Mouse (Mus musculus) heart, embryonic 16.5 days (tissue): Measurements from ENCODE around the gene Cpd. TPM values are rescaled to one million over a fixed set of nuclear protein-coding genes. Genes with fewer than 3 reads are reported as not detected.

Source experiments
- ATAC-seq: fragments of 200-750 bp; cut with Nextera tagmentation; replicated peaks from 2 replicates; pipeline ENCODE4 v1.8.0; 2017; ENCODE audit warnings: moderate number of reproducible peaks; ENCODE audit not compliant: insufficient read depth, low FRiP score; ENCODE audit errors: extremely low read depth
- H3K27ac ChIP-seq: fragments of 300-500 bp; sonication (generic); 2 replicates; pipeline ENCODE4 v1.5.1; 2014; ENCODE audit warnings: mild to moderate bottlenecking, low read length, control low read depth, moderate library complexity
- H3K27me3 ChIP-seq: fragments of 300-500 bp; sonication (generic); 2 replicates; pipeline ENCODE4 v1.6.1; 2014; ENCODE audit warnings: low read length, mixed read lengths; ENCODE audit not compliant: control insufficient read depth, insufficient read depth
- H3K36me3 ChIP-seq: fragments of 300-500 bp; sonication (generic); 2 replicates; pipeline ENCODE4 v1.6.1; 2014; ENCODE audit not compliant: control insufficient read depth, insufficient read depth
- H3K4me1 ChIP-seq: fragments of 300-500 bp; sonication (generic); 2 replicates; pipeline ENCODE4 v1.6.1; 2014; ENCODE audit warnings: low read length, mixed read lengths; ENCODE audit not compliant: control insufficient read depth, insufficient read depth
- H3K4me2 ChIP-seq: fragments of 300-500 bp; sonication (generic); 2 replicates; pipeline ENCODE4 v1.6.1; 2014; ENCODE audit warnings: low read depth, mild to moderate bottlenecking, control low read depth, low read length
- H3K4me3 ChIP-seq: fragments of 300-500 bp; sonication (generic); 2 replicates; pipeline ENCODE4 v1.5.1; 2014; ENCODE audit warnings: mild to moderate bottlenecking, control low read depth, low read length
- H3K9ac ChIP-seq: fragments of 300-500 bp; sonication (generic); 2 replicates; pipeline ENCODE4 v1.6.1; 2014; ENCODE audit warnings: low read length, control low read depth
- H3K9me3 ChIP-seq: fragments of 300-500 bp; sonication (generic); replicated peaks from 2 replicates; pipeline ENCODE4 v1.6.1; 2016; ENCODE audit warnings: low read length; ENCODE audit not compliant: control insufficient read depth
- WGBS: fragments of 180-500 bp; shearing (Covaris S2); extraction: QIAGEN DNeasy Blood & Tissue Kit; methylation state at CpG from one replicate; pipeline ENCODE4 v1.1.7; 2014; 5-methylcytosine and 5-hydroxymethylcytosine counted together
- polyA plus RNA-seq: library from polyadenylated mRNA; unstranded; fragments of >200 nt; fragmentation: Nextera tagmentation; extraction: Ambion mirVana; gene quantifications from 2 replicates; pipeline ENCODE4 v1.2.1, GENCODE M21; 2015

Gene Cpd
- polyA plus RNA-seq, 1 experiment from 2014 or later = 6.9 TPM

DNA sequence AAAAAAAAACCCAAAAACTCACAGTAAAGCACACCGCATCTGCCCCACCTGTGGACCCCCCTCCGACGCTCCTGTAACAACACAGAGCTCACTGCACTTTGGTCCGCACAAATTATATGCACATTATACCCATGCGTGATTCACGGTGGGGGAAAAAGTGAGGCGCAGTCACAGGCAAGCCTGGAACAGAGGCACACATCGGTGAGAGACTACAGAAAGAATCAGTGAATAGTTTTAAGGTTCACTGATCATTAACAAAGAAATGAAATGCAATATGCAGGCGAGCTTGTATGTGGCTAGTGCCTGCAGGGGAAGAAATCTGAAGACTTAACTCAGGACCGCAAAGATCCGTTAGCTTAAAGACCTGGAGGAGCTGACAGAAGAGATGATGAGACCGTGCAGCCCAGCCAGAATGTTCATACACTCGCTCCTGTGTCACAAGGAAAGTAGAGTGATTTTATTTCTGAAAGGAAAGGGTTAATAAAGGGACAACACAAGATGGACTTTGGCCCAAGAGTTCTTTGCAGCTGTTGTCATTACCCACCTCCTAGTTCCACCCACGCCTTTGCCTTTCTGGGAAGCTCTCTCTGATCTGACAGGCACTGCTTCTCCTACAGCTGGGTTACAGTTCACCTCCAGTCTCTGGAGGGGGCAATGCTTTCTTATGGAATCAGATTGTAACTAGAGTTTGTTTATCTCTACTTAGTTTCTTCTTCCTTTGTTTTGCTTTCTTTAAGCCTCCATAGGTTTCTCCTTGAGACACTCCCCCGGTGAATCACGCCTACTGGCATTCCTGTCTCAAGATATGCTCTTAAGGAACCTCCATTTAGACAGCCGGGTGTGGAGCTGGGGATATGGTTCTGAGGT lies 7.9 kb upstream of the Cpd start:
- no peaks in the 10 kb centered on the region for H3K36me3 ChIP-seq
- no peak overlapping the region for H3K4me3 ChIP-seq
- no peak overlapping the region for H3K27ac ChIP-seq
- no peak for ATAC-seq
- H3K9me3 ChIP-seq = peaks cover 4% of the 10 kb centered on the region; the same call in 1 of the 2 replicates
- no peak overlapping the region for H3K4me2 ChIP-seq
- H3K4me1 ChIP-seq = peaks cover 20% of the 10 kb centered on the region
- H3K9ac ChIP-seq = no peak overlapping the region
- no peaks in the 10 kb centered on the region for H3K27me3 ChIP-seq
- 67% methylated on average over 17 of the region's 17 CpGs for WGBS

DNA sequence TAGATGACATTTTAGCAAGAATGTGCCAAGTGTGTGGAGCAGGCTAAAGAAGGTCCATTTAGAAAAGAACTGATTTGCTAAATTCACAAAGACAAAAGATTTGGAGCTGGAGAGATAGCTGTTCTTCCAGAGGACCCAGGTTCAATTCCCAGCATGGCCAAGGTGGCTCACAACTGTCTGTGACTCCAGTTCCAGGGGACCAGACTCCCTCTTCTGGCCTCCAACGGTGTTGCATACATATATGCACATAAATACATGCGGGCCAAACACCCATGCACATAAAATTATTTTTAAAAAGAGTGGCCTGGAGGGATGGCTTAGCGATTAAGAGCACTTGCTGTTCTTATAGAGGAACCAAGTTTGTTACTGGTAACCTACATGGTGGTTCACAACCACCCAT lies 4.7 kb upstream of the Cpd start:
- Histone ChIP-seq H3K27me3 (no peaks in the 10 kb centered on the region), H3K4me3 (no peak overlapping the region), H3K9ac (no peak overlapping the region), H3K9me3 (peaks cover 4% of the 10 kb centered on the region; the same call in 1 of the 2 replicates), H3K27ac (no peak overlapping the region), H3K4me2 (no peak overlapping the region), H3K36me3 (no peaks in the 10 kb centered on the region), H3K4me1 (peaks cover 9% of the 10 kb centered on the region; the same call in 1 of the 2 replicates)
- WGBS = 67% methylated on average over 3 of the region's 3 CpGs
- no peak for ATAC-seq

DNA sequence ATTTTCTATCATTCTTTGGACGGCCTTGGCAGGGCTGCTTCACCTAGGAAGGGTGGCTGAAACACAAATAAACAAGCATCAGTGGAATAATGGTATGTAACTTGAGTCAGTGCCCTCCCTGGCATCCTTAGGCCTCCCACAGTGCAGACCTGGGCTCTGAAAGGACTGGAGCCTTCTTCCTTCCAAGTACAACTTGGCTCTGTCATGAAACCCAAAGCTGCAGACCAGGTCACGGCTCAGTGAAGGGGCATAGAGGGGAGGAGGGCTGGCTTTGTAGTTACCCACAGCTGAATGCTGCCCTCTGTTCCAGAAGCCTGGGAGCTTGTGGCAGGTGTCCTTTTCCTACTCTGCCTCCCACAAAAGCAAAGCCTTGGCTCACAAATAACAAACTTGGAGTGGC lies 2.8 kb upstream of the Cpd start:
- ATAC-seq = no peak
- peaks cover 4% of the 10 kb centered on the region; the same call in 1 of the 2 replicates for H3K9me3 ChIP-seq

DNA sequence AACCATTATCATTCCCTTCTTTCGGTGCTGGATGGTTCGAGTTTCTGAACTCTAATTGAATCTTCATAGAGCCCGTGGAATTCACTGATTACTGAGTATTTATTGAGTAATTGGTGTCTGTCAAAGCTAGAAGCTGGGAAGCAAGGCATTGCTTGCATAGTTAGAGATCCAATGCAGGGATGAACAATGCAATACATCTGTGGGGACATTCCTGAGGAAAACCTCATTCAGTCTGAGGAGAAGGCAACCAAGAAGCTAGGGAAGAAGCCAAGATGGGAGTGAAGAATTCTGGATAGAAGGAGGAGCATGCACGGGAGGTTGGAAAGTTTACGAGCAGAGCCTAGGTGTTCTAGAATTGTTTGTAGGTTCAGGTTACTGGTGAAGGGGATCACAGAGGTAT lies 1.3 kb upstream of the Cpd start:
- Histone ChIP-seq H3K9me3 (peaks cover 4% of the 10 kb centered on the region; the same call in 1 of the 2 replicates), H3K4me2 (no peak overlapping the region), H3K36me3 (no peaks in the 10 kb centered on the region), H3K4me1 (peaks cover 27% of the 10 kb centered on the region), H3K27me3 (no peaks in the 10 kb centered on the region), H3K9ac (no peak overlapping the region), H3K4me3 (no peak overlapping the region), H3K27ac (no peak overlapping the region)
- whole genome bisulfite sequencing = 73% methylated on average over 5 of the region's 5 CpGs
- no peak for ATAC-seq

More for the DNA sequence above, 2.8 kb upstream of the Cpd start:
- 43% methylated on average over 2 of the region's 2 CpGs for WGBS
- Histone ChIP-seq H3K27me3 (no peaks in the 10 kb centered on the region), H3K4me2 (no peak overlapping the region), H3K4me1 (peaks cover 20% of the 10 kb centered on the region), H3K36me3 (no peaks in the 10 kb centered on the region), H3K4me3 (no peak overlapping the region), H3K27ac (no peak overlapping the region), H3K9ac (no peak overlapping the region)

DNA sequence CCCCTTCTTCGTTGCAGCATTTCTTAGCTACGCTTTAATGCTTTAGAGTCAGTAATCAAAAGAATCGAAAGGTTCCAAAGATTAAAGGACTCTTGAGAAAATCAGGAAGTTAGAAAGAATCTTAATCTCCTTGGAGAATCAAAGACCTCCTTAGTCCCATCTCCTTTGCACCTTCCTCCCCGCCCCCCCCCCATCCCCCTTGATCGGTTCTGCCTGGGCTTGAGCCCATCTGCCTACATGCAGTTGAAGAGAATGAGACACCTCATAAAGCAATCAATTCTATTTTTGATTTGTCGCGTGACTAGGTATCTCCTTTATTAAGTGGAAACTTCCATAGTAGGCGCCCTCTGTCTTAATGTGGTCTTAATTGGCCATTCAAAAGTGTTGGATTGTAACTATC lies 536 bp upstream of the Cpd start:
- Histone ChIP-seq H3K27me3 (no peaks in the 10 kb centered on the region), H3K4me1 (peaks cover 31% of the 10 kb centered on the region), H3K9ac (peak overlapping the region; percentile 60), H3K4me3 (peak overlapping the region; percentile 96), H3K9me3 (peaks cover 4% of the 10 kb centered on the region; the same call in 1 of the 2 replicates), H3K36me3 (no peaks in the 10 kb centered on the region), H3K27ac (peak overlapping the region; percentile 27; the same call in 1 of the 2 replicates), H3K4me2 (peak overlapping the region; percentile 97)
- WGBS = 16% methylated on average over 8 of the region's 8 CpGs
- no peak for ATAC-seq

DNA sequence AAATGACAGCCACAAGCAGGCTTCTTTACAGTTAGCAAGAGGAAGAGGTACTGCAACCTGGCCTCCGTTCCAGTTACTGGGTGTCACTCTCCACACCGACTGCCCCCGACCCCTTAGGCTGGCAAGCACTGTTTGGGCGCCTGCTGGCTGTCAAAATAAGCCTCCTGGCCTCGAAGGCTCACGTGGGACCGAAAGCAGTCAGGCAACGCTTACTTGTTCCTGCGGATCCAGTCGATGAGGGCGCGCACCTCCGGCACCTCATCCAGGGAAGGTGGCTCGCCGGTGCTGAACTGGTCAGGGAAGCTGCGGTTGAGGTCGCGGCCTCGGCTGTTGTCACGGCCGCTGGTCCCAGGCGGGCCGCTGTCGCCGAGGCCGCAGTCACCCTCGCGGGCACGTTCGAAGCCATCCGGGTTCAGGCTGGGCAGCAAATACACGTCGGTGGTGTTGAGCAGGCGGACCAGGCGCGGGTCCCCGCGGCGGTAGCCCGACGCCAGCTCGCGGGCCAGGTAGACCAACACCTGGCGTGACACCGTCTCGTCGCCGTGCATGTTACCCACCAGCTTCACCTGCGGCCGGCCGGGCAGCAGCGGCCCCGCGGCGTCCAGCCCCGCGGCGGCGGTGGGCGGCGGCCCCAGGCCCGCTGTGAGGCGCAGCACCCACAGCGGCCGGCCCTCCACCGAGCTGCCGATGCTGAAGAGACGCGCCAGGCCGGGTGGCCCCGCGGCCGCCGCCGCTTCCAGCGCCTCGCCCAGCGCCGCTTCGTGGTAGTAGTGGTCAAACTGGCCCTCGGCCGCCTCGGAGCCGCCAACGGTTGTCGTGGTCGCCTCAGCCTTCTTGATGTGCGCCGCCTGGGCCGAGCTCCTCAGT lies 574 bp downstream of the Cpd start:
- H3K27me3 ChIP-seq = no peaks in the 10 kb centered on the region
- ATAC-seq = peak; percentile 56
- H3K4me2 ChIP-seq = peak overlapping the region; percentile 97
- peak overlapping the region; percentile 92 for H3K9ac ChIP-seq
- peak overlapping the region; percentile 91 for H3K27ac ChIP-seq
- H3K9me3 ChIP-seq = peaks cover under 1% of the 10 kb centered on the region; the same call in 1 of the 2 replicates
- WGBS = under 1% methylated on average over 85 of the region's 90 CpGs
- H3K4me1 ChIP-seq = peaks cover 34% of the 10 kb centered on the region
- H3K36me3 ChIP-seq = no peaks in the 10 kb centered on the region
- H3K4me3 ChIP-seq = peak overlapping the region; percentile 96

DNA sequence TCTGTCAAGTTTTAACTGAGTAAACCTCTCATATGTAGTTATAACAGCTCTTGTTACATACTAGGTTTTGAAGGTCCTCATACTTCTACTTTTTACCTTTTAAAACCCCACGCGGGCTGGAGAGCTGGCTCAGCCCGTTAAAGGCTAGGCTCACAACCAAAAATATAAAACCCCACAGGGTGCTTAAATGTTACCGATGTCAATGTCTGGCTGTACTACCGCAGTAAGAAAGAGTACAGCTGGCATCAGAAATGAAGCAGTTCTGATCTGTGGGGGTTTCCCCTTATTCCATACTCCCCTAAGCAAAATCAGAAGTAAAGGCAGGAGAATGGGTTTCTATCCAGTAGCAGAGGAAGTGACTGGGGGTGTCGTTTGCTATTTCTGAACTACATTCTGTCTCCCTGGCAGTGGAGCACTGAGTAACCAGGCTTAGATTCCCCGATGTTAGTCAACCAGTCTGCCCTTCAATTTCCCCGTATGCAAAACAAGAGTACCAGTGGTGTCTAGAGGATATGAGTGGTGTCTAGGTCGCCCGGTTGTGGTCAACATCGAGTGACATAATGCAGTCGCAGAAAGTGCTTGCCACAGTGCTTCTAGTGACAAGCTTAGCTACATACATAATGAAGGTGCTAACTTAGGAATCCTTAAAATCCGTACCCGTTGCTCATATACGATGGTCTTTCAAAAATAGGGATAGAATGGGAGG lies 1.4 kb downstream of the Cpd start:
- Histone ChIP-seq H3K9me3 (no peaks in the 10 kb centered on the region), H3K27me3 (no peaks in the 10 kb centered on the region), H3K4me3 (peak overlapping the region; percentile 96), H3K27ac (no peak overlapping the region), H3K4me1 (peaks cover 34% of the 10 kb centered on the region), H3K9ac (peak overlapping the region; percentile 92), H3K36me3 (no peaks in the 10 kb centered on the region), H3K4me2 (peak overlapping the region; percentile 97)
- WGBS = 16% methylated on average over 15 of the region's 15 CpGs
- ATAC-seq = no peak

DNA sequence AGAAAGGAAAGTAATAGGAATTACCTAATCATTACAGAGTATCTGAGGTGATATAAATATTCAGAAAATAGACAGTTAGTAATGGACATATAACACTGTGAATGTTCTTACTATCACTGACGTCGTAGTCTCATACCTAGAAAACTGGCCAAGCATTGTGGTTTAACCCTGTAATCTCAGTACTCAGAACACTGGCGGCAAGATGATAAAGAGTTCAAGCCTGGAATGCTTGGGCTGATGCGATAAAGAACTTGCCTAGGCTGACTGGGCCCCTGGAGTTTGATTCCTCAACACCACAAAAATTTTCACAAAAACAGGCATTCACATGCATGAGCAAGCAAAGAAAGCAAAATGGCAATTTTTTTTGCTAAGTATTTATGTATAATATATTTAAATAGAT lies 8.2 kb downstream of the Cpd start:
- Histone ChIP-seq H3K27ac (no peak overlapping the region), H3K36me3 (no peaks in the 10 kb centered on the region; the same call in 1 of the 2 replicates)

More for the DNA sequence above, 8.2 kb downstream of the Cpd start:
- Histone ChIP-seq H3K4me1 (peaks cover 15% of the 10 kb centered on the region), H3K27me3 (no peaks in the 10 kb centered on the region), H3K9me3 (no peaks in the 10 kb centered on the region), H3K9ac (no peak overlapping the region), H3K4me2 (no peak overlapping the region), H3K4me3 (no peak overlapping the region)
- ATAC-seq = no peak
- 43% methylated on average over 4 of the region's 4 CpGs for WGBS
